Mouse (Mus musculus): ENCODE results near the gene Timm29.

The Timm29 gene

GRCm38 (mm10) chr9:21592703-21593121, at the start of gene Timm29, which contains the start of gene Yipf2:
Timm29 (plus strand) TSS chr9:21592722.
Yipf2 (minus strand) TSS chr9:21592828.
- peak; percentile 89 to 95 for DNase-seq

- DNase-seq = no peak
Measured at GRCm38 (mm10) chr9:21545351-21545915, 47.1 kb upstream of the Timm29 start.

- peak; percentile 97 to 99 for DNase-seq
Measured at GRCm38 (mm10) chr9:21545916-21546788, 46.4 kb upstream of the Timm29 start.

GRCm38 (mm10) chr9:21546789-21547074, 45.8 kb upstream of the Timm29 start, which contains the start of gene Carm1:
Carm1 (plus strand) TSS chr9:21546894.
- no peak for DNase-seq

GRCm38 (mm10) chr9:21547075-21547941, 45.2 kb upstream of the Timm29 start:
- DNase-seq = peak; percentile 27 to 42

- DNase-seq = peak in 1 of 2 experiments; percentile 26
Measured at GRCm38 (mm10) chr9:21551049-21551448, 41.5 kb upstream of the Timm29 start.

- no peak for DNase-seq
Measured at GRCm38 (mm10) chr9:21553607-21554273, 38.8 kb upstream of the Timm29 start.

- DNase-seq = no peak
Measured at GRCm38 (mm10) chr9:21555198-21555742, 37.3 kb upstream of the Timm29 start.

GRCm38 (mm10) chr9:21556996-21557395, 35.5 kb upstream of the Timm29 start:
- DNase-seq = no peak

GRCm38 (mm10) chr9:21557556-21557955, 35.0 kb upstream of the Timm29 start:
- no peak for DNase-seq

- DNase-seq = no peak
Measured at GRCm38 (mm10) chr9:21558366-21558765, 34.2 kb upstream of the Timm29 start.

GRCm38 (mm10) chr9:21559151-21559550, 33.4 kb upstream of the Timm29 start:
- no peak for DNase-seq

- no peak for DNase-seq
Measured at GRCm38 (mm10) chr9:21564420-21564819, 28.1 kb upstream of the Timm29 start.

- DNase-seq = no peak
Measured at GRCm38 (mm10) chr9:21565004-21565586, 27.4 kb upstream of the Timm29 start.

GRCm38 (mm10) chr9:21566538-21566937, 26.0 kb upstream of the Timm29 start:
- no peak for DNase-seq

- DNase-seq = no peak
Measured at GRCm38 (mm10) chr9:21567051-21567450, 25.5 kb upstream of the Timm29 start.

GRCm38 (mm10) chr9:21568657-21569255, 23.8 kb upstream of the Timm29 start:
- no peak for DNase-seq

- DNase-seq = no peak
Measured at GRCm38 (mm10) chr9:21574012-21574801, 18.3 kb upstream of the Timm29 start.

- DNase-seq = no peak
Measured at GRCm38 (mm10) chr9:21575253-21575652, 17.3 kb upstream of the Timm29 start.

- no peak for DNase-seq
Measured at GRCm38 (mm10) chr9:21576286-21576685, 16.2 kb upstream of the Timm29 start.

GRCm38 (mm10) chr9:21578226-21578625, 14.3 kb upstream of the Timm29 start:
- no peak for DNase-seq
